Mouse (Mus musculus): ENCODE measurements around the gene Lsamp. TPM values are rescaled to one million over a fixed set of nuclear protein-coding genes. Genes with fewer than 3 reads are reported as not detected.

Gene Lsamp
- polyA plus RNA-seq (2017; shearing (Covaris generic)) = not detected

DNA sequence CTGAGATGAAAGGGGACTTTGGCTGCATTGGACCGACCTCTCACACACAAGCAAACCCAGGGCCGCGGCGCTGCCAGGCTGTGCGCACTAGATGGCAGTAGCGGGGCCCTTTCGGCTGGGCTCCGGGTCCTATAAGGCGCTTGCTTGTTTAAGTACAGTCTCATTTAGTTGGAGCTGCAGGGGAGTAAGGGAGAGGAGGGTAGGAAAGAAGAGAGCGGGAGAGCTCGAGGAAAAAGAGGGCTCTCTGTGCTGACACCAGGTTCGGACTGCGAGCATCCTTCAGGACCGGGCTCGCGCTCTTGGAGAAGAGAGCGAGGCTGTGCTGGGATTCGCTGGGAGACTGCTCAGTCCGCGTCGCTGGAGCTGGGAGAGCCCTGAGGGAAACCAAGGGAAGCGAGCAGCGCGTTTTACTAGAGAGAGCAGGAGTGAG, at the start of gene Lsamp:
TSS of gene Lsamp (plus strand) at position 157 of the 430 bp plus-strand sequence.
- ATAC-seq = no peak

DNA sequence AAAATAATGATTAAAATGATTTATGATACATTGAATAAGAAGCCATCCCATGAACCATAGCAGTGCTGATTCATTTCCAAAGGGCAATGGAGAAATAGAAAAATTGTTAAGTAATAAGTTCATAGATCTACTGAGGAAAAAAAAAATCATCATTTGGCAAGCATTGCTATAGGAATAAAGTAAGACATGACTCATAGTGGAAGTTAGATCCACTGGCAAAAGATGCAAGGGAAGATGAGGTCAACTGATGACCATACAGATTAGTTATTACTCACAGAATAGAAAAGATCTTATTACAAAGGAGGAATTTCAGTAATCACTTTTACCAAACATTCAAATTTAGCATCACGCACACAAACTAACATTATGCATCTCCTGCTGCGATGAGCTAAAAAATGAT, 26.5 kb upstream of the Lsamp start:
- ATAC-seq = no peak

DNA sequence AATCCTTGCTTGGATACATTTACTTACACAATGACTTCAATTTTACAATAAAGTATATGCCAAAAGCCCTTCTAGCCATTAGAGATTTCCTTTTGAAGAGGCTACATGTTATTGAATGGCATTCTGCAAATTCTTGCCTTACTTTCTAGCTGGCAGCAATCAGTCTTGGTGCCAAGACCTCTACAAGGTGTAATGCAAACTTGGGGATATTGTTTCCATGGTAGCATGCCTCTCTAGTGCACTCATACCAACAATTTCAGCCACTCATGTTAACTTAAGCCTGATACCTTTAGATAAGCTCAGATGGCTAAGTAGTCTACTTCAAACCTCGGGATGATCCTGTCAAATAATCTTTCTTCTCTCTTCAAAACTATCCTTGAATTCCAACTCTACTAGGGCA, 11.4 kb upstream of the Lsamp start:
- ATAC-seq = no peak

DNA sequence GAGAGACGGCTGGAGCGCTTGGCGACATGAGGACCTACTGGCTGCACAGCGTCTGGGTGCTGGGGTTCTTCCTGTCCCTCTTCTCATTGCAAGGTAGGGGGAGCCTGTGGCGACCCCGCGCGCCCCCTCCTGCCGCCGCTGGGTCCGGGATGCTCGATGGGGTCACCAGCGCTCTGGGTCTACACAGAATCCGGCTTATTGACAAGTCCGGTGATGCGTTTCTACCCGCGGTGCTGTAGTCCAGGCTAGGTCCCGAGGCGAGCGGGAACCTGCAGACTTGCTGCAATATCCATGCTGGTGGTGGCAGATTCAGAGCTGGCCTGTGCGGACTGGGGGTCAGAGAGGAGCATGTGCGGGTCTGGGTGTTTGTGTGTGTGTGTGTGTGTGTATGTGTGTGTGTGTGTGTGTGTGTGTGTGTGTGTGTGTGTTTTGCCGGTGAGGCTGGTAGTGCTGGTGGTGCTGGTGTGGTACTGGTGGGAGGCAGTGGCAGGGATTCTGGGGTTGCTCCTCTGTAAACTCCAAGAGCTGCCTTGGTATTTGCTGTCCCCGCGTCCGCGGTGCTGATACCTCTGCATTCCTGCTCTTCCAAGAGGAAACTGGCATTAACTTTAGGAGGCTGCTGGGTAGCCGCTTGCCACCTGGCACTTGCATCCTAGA, 602 bp downstream of the Lsamp start:
- ATAC-seq = no peak

DNA sequence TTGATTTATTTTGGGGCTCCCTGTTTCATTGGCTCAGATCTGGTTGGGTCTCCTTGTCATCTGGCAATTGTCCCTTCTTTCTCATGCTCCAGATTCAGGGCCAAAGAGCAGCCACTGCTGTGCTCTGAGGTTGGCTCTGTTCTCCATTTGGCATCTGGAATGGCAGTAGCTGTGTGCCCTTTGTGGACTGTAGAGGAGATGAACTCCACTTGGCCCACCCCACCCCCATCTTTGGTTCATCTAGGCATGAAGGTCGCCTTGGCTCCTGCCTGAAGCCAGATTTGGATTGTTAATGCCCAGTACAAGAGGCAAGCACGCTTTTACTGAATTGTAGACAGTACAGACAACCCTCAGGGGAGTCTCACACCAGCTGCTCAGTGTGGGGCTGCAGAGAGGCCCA, 4.3 kb downstream of the Lsamp start:
- ATAC-seq = no peak

DNA sequence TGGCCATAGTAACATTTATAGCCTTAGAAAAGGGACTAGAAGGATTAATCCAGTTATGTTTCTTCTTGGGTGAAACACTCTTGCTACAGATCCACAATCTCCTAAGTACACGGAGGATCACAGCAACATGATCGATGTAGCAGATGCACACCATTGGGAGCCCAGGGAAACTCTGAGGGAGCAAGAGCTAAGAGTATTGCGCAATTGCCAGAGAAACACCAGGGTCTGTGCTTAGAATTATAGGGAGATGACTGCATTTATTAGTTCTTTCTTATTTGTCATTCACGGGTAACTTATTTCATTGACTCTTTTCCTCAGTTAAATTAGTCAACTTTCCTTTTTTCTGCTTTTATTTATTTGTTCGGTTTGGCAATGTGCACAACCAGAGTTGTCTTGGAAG, 10.7 kb downstream of the Lsamp start:
- ATAC-seq = no peak

DNA sequence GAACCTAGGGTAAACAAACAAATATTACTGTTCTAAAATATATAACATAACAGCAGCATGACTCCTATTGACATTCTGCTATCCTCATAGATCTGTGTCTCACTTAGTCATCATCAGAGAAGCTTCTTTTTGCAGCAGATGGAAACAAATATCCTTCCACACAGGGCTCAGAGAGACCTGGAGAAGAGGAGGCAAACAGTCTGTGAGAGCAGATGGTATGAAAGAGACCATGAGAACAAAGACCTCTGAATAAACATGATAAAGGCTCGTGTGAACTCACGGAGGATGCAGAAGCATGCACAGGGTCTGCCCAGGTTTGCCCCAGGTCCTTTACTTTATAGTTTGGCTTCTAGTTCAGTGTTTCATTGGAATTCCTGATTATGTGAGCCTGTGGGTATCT, 24.6 kb downstream of the Lsamp start:
- ATAC-seq = no peak

DNA sequence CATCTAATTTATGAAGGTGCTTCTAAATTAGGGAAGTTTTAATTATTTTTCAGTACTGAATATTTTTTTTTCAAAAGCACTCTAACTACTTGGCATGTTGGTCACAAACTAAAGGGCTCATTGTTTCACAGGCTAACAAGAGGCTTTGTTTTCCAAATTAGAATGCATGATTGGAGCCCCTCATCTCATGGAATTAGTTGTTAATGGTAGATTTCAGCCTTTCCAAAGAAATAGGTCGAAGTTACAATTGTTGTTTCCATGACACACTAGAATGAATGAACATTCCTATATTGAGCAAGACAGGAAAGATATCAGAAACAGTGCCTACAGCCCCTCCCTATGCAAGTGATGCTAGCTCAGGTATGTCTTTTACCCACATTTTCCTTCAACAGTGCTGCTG, 26.9 kb downstream of the Lsamp start:
- no peak for ATAC-seq

DNA sequence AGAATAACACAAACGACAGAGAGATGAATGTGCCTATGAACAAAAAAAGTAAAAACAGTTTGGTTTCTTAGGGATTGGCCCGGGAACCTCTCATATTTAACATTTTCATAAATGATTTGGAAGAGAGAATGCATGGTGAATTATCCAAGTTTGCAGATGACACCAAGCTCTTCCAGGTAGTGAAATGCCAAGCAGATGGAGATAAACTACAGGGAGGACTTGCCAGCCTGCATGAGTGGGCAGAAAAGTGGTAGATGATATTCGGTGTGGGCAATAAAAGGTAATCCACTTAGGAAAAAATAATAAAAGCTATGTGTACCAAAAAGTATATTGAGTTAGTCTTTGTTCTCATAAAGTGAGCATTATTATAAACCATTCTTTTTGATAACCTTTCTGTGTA, 38.5 kb downstream of the Lsamp start:
- no peak for ATAC-seq

DNA sequence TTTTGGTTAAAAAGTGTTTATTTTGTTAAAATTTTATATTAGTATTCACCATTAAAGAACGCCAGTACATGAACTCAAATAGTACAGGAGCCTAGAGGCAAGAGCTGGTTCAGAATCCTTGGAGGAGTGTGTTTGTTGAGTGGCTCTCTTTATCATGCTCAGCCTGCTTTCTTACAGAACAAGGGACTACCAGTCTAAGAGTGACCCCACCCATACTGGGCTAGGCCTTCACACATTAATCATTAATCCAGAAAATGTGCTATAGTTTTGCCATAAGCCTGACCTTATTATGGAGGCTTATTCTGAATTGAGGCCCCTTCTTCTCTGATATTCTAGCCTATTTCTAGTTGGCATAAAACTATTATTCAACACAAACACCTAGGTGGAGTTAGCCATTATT, 52.6 kb downstream of the Lsamp start:
- ATAC-seq = no peak

DNA sequence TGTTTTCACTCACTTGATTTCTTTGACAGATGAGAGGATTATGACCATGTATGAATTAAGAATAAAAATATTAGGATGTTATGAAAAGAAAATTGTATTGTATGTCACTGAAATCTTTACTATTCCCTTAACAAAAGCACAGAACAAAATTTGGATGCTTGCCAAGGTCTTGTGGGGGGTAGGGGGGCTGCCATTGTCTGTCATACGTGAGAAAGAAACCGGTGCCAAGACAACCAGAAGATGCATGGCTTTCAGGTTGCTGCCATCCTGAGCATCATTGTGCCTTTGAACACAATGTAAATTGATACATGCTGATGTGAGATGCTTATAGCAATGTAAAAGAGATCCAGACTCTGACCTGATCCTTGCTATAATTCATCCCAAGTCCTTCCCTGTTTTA, 75.4 kb downstream of the Lsamp start:
- no peak for ATAC-seq

DNA sequence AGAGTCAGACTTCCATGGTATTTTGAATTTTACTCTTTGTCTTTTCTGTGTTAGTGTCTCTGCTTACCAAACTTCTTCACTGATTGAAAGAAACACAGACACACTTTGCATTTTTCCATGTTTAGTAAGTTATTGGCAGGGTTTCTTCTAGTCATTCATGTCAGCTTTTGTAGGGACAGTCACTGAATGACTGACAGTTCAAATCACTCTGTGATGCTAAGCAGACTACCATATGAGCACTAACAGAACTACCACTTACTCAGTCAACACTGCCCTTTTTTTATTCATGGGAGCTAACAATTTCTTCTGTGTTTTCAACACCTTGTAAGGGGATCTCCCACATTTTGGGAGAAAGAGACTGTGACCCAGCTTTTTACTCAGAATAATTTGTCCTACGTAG, 75.8 kb downstream of the Lsamp start:
- ATAC-seq = no peak

DNA sequence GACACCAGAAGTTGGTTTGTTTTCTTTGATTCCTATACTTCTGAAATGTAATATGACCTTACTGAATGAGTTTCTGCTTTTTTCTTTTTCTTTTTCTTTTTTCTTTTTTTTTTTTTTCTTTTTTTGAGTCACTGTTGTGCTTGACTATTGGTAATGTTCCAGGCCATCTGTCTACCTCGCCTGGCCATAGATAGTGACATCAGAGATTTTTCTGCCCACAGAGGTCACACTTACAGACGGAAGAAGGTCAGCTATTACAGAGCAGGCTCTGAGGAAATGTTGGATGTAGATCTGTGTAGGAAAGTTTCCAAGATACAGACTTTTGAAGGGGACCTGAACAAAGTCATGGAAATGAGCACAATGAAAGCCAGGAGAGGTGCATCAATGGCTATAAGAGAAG, 76.3 kb downstream of the Lsamp start:
- no peak for ATAC-seq

DNA sequence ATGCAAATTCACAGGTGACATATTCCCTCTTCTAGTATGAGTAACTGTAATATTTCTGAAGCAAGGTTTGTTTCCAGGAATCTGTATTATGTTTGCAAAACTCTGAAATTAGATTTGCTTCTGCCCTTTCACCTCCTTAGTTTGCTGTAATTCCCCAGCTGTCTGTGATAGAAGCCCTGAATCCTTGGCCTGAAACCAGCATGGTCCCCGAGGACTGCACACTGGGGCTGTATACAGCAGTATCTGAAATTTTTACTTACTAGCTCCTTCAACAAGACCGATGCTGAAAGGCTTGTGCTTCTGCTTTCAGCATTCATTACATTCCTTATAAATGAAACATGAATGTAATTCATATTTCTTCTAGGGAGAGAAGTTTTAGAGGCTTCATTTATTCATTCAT, 91.4 kb downstream of the Lsamp start:
- ATAC-seq = no peak

DNA sequence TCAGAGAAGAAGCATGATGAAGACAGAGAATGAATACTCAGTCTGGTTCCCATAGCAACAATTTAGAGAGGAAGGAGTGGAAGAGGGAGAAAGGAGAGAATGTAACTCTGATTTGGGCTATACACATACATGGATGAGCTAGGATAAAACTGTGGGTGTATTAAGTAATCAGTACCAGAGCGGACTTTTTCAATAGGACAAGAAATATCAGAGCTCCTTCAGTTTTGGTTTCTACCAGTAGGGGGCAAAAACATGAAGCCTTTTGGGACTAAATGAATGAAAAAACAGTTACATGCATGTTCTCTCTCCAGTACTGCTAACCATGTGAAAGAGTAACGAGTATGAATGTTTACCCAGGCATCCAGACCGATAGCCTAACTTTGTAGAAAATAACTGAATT, 96.1 kb downstream of the Lsamp start:
- ATAC-seq = no peak

DNA sequence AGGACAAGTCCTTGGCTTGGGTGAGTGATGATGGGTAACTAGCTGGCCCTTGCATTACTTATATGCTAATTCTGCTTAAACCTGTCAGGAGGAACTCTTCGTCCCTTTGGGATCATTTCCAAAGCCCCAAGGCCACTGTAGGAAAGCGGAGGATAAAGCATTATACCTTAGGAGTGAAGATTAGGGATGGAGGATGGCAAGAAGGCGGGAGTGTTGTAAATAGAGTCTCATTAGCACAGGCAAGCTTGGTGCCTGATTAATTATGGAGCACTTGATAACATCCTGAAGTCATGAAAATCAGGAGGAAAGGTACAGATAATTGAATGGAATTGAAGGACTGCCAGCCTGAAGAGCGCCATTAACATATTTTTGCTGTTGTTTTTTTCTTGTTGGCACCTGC, 120.2 kb downstream of the Lsamp start:
- ATAC-seq = no peak

DNA sequence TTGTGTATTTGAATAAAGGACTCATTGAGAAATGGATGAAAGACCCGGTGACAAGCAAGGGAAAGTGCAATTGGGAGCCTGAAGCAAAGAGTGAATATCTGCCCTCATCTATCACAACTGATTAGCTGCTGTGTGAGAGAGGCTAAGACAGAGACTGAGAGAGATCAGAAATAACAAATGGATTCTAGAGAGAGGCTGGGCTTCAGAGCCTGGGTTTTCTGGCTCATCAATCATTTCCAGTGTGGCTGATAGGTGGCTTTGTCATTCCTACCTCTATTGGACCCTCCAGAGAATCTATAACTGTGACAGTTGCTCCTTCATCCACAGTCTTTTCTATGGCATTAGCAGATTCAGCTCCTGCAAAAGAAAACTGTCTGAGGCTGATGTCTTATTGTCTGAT, 198.8 kb downstream of the Lsamp start:
- ATAC-seq = no peak

DNA sequence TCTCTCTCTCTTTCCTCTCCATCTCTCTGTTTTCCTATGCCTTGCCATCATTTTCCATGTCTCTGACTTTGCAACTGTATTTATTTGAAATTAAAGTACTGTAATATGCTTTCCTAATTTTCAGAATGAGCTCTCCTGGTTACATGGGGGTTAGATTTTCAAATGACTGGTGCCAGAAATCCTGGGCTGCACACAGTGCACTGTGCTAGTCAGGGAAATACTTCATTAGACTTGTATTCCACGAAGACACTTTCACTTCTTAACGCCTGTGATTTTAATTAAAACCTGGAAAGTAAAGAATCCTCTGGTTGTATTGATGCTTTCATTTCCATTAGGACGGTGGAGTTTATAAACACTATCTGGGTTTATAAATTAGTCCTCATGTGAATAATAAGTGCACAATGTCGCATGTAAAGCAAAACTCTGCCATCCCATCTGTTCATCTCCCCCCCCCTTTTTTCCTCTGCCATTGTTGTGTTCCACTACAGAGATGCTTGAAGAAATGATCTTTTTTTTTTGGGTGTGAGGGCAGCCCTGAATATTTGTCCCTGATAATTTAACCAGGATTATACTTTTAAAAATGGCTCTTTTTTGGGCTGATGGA, 203.9 kb downstream of the Lsamp start:
- ATAC-seq = no peak

DNA sequence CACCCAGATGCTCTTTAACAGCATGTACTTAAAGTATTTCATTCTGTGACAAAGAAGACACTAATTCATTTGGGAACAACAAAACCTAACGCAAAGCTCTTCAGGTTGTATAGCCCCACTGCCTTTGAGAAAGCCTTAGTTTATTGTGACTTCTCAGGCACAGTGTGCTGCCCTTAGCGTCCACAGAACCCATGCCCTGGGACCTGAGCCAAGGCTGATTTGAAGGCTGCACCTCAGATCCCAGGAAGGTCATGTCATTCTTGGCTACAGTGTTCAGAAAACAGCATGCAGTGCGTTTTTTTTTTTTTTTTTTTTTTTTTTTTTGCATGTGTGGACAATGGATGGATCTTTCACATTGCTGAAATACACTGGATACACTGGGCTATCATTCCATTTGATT, 210.2 kb downstream of the Lsamp start:
- no peak for ATAC-seq

DNA sequence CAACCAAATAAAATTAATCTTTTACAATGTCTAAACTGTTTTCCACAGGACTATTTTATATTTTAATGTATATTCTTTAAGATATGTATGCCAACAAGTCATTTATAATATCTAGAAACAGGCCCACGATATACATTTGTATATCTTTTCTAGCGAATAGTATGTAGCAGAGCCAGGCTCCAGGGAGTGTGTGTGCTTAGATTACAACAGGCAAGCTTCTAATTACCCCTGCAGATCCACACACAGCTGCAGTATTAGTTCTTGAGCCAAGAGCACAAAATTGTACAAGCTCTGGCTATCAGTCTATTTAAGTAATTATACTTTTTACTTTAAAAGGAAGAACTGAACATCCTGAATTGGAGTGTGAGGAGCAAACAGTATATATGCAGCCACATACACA, 210.7 kb downstream of the Lsamp start:
- ATAC-seq = no peak

DNA sequence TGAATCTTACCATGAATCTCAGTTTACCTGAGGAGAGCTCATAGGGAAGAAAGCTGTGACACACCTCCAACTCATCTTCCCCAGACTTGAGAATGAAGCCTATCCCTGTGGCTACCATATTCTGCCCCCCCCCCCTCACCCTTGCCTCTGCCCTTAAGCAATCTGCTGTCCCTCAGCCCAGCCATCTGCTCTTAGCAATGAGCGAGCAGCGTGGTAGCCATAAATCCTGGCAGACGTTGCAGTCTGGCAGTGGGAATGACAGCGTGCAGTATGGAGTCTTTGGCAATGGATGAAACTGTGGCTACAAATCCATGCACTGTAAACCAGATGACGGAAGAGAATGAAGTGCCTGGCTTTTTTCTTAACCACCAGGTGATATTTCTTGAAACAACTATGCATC, 244.5 kb downstream of the Lsamp start:
- ATAC-seq = no peak

DNA sequence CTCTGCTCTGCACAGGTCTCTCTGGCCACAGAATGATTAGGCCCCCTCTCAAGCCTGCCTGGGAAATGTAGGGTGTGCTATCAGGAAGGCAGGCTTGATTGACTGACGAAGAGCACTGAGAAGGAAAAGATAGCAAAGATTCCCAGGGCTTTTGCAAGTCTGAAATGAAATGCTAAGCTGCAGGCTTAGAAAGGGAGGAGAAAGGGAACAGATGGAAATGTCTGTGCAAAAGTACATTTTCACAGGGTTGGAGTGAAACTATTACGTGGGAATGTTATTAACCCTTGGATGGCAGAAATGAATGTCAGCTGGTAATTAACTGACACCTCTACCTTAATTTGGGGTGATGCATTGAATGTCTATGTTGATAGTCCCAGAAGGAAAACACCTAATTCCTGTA, 248.9 kb downstream of the Lsamp start:
- no peak for ATAC-seq

DNA sequence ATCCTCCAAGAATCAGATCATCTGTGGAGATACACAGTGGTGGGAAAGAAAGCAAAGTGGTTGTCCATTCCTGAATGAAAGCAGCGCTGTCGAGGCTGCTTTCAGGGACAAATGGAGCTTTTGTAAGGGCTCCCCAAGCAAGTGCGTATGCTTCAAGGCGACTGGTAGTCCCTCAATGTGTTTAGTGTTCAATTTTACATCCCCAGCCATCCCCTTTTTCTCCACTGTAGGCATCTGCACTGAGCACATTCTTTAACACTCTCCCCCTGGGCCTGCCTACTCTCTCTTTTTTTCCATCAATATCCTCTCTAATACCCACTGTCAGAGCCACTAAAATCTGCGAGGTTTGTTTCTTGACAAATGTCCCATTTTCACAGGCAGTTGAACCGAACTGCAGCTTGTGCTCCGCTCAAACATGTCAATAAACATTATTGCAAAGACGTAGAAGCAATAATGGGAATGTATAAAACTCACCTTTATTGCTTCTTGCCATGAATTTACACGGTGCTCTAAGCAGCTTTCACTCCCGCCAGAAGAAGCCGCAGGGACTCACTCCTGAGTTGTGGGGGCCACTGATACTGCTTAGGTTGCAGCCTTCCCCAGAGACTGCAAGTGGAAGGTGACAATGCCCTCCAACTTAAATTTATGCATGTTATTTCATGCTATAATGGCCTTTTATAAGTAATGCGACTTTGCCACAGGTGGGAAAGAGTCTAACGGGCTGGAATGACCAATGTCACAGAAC, 250.2 kb downstream of the Lsamp start:
- no peak for ATAC-seq

DNA sequence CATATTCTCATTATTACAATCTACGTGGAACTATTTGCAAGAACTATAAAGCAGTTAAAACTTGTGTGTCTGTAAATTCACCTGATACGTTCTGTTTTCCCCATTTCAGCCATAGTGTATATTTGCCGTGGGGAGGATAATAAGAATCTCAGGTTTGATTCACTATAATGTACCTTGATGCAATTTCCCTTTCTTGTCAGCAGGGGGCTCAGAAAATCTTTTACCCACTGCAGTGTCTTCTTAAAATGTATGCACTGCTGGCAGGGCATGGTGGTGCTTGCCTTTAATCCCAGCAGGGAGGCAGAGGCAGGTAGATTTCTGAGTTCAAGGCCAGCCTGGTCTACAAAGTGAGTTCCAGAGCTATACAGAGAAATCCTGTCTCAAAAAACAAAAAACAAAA, 287.7 kb downstream of the Lsamp start:
- no peak for ATAC-seq

All from CD4-positive, CD25-positive, alpha-beta regulatory T cell, adult 4 months (primary cell).